Mouse (Mus musculus) limb, embryonic 11.5 days (tissue): ENCODE data around the gene Elac2. TPM values are rescaled to one million over a fixed set of nuclear protein-coding genes. Genes with fewer than 3 reads are reported as not detected.

Source experiments
- ATAC-seq: fragments of 200-750 bp; cut with Nextera tagmentation; 2 replicates; pipeline ENCODE4 v1.8.0; 2017; ENCODE audit warnings: low read depth; ENCODE audit not compliant: insufficient number of reproducible peaks, low FRiP score, low TSS enrichment
- DNase-seq: peaks from one replicate; pipeline ENCODE4 v3.0.0-alpha.2; 2015; ENCODE audit warnings: low spot score
- H3K27ac ChIP-seq: fragments of 300-500 bp; sonication (generic); replicated peaks from 2 replicates; pipeline ENCODE4 v1.5.1; 2014; ENCODE audit warnings: low read depth, mild to moderate bottlenecking, low read length
- H3K27me3 ChIP-seq: fragments of 300-500 bp; sonication (generic); 2 replicates; pipeline ENCODE4 v1.6.1; 2014; ENCODE audit warnings: mild to moderate bottlenecking, low read length, mixed read lengths; ENCODE audit not compliant: control insufficient read depth, insufficient read depth
- H3K36me3 ChIP-seq: fragments of 300-500 bp; sonication (generic); 2 replicates; pipeline ENCODE4 v1.6.1; 2014; ENCODE audit warnings: mild to moderate bottlenecking, low read length, moderate library complexity, mixed read lengths; ENCODE audit not compliant: control insufficient read depth, insufficient read depth
- H3K4me1 ChIP-seq: fragments of 300-500 bp; sonication (generic); 2 replicates; pipeline ENCODE4 v1.6.1; 2014; ENCODE audit warnings: low read length, mixed read lengths; ENCODE audit not compliant: control insufficient read depth, insufficient read depth
- H3K4me2 ChIP-seq: fragments of 300-500 bp; sonication (generic); 2 replicates; pipeline ENCODE4 v1.6.1; 2014; ENCODE audit warnings: low read depth, mild to moderate bottlenecking, moderate library complexity; ENCODE audit not compliant: severe bottlenecking
- H3K4me3 ChIP-seq: fragments of 300-500 bp; sonication (generic); 2 replicates; pipeline ENCODE4 v1.5.1; 2014; ENCODE audit warnings: low read depth, low read length
- H3K9ac ChIP-seq: fragments of 300-500 bp; sonication (generic); 2 replicates; pipeline ENCODE4 v1.6.1; 2014; ENCODE audit warnings: mild to moderate bottlenecking, low read length
- H3K9me3 ChIP-seq: fragments of 300-500 bp; sonication (generic); 2 replicates; pipeline ENCODE4 v1.6.1; 2016; ENCODE audit warnings: low read length; ENCODE audit not compliant: control insufficient read depth
- WGBS: fragments of 180-500 bp; shearing (Covaris S2); extraction: QIAGEN DNeasy Blood & Tissue Kit; methylation state at CpG from one replicate; pipeline ENCODE4 v1.1.7; 2014; 5-methylcytosine and 5-hydroxymethylcytosine counted together
- polyA plus RNA-seq: library from polyadenylated mRNA; unstranded; fragments of >200 nt; fragmentation: Nextera tagmentation; extraction: Ambion mirVana; gene quantifications from 2 replicates; pipeline ENCODE4 v1.2.1, GENCODE M21; 2014

The Elac2 gene
- polyA plus RNA-seq, 1 experiment from 2014 or later: 36.0 TPM

DNA sequence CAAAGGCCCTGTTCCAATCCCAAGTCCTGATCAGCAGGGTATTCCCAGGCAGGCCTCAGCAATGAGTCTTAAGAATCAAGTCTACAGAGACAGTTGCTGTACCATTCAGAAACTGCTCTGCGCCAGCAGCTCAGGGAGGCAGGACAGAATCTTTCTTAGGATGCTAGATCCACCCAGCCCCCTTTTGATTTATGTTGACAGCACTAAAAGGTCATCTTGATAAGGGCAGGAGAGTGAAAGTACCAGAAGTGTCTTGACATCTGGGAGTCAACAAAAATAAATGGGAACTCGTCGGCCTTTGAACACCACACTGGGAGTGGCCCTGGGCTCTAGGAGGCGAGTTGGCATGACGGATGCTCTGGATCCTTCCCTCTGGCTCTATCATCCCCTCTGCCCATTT lies 24.8 kb downstream of the Elac2 start:
- H3K36me3 ChIP-seq: peaks cover 17% of the 10 kb centered on the region
- H3K4me3 ChIP-seq: no peak overlapping the region
- H3K4me1 ChIP-seq: no peaks in the 10 kb centered on the region
- no peaks in the 10 kb centered on the region for H3K27me3 ChIP-seq
- H3K9me3 ChIP-seq: no peaks in the 10 kb centered on the region
- H3K27ac ChIP-seq: no peak overlapping the region
- no peak overlapping the region for H3K9ac ChIP-seq
- 42% methylated on average over 5 of the region's 5 CpGs for WGBS
- ATAC-seq (no peak), DNase-seq (no peak)
- H3K4me2 ChIP-seq: no peak overlapping the region

DNA sequence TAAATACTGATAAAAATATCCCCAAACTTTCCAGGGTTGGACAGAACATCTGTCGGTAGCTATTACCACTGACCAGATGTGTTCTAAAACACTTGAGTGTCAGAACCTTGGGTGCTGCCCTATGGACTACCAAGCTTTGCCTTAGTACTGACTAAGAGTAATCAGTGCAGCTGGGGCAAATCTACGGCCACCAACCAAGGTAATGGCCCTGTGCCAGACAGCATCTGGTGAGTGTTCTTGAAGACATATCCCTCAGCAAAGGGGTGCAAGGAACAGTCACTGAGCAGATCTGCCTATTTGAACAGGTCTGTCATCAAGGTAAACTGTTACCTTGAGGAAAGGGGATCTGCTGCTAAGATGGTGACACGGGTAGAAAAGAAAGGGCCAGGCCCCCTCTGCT lies 26.0 kb downstream of the Elac2 start:
- Histone ChIP-seq H3K4me3 (no peak overlapping the region), H3K27me3 (no peaks in the 10 kb centered on the region), H3K27ac (no peak overlapping the region), H3K9me3 (no peaks in the 10 kb centered on the region), H3K9ac (no peak overlapping the region), H3K36me3 (peaks cover 14% of the 10 kb centered on the region), H3K4me2 (no peak overlapping the region), H3K4me1 (no peaks in the 10 kb centered on the region)
- DNase-seq (no peak), ATAC-seq (no peak)
- WGBS: 91% methylated on average over 3 of the region's 3 CpGs

DNA sequence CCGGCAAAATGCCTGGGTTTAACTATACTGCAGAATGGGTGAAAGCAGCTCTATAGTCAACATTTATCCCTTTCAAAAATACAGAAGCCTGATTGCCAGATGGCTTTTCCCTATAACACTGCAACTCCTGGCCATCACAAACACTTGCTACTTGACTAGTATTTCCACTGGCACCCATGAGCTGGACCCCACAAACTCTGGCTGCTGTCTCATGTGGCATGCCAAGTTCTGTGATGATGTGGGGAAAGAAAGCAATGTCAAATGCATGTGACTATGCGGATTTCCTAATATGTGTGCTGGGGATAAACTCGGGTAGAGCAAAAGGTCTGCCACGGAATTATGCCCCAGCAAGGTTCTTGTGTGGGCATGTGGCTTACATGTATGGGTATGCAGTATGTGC lies 27.2 kb downstream of the Elac2 start:
- no peaks in the 10 kb centered on the region for H3K9me3 ChIP-seq
- ATAC-seq (no peak), DNase-seq (no peak)
- 90% methylated on average over 4 of the region's 4 CpGs for WGBS
- H3K36me3 ChIP-seq: peaks cover 9% of the 10 kb centered on the region
- no peak overlapping the region for H3K4me2 ChIP-seq
- no peaks in the 10 kb centered on the region for H3K27me3 ChIP-seq
- no peak overlapping the region for H3K4me3 ChIP-seq
- no peaks in the 10 kb centered on the region for H3K4me1 ChIP-seq
- H3K27ac ChIP-seq: no peak overlapping the region
- no peak overlapping the region for H3K9ac ChIP-seq

DNA sequence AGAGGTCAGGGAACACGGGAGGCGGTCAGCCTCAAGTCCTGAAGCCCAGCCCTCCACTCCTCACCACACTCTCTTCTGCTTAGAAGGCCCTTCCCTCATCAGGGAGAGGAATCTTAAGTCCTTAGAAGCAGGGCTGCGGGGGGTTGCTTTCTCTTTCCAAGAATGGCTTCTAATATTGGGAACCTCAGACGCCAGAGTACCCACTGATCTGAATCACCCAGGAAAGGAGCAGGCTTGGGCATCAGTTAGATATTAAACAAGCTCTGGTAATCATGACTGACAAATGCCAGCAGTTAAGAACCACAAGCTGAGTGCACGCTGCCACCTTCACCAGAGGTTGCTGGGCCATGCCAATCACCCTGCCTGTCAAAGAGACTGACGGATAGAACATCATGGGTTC lies 35.1 kb downstream of the Elac2 start:
- H3K27me3 ChIP-seq: no peaks in the 10 kb centered on the region
- WGBS: 67% methylated on average over 6 of the region's 6 CpGs
- H3K9ac ChIP-seq: no peak overlapping the region
- DNase-seq (no peak), ATAC-seq (no peak)
- no peak overlapping the region for H3K4me3 ChIP-seq
- H3K9me3 ChIP-seq: no peaks in the 10 kb centered on the region
- H3K4me2 ChIP-seq: no peak overlapping the region
- no peak overlapping the region for H3K27ac ChIP-seq
- no peaks in the 10 kb centered on the region for H3K4me1 ChIP-seq
- no peaks in the 10 kb centered on the region for H3K36me3 ChIP-seq

DNA sequence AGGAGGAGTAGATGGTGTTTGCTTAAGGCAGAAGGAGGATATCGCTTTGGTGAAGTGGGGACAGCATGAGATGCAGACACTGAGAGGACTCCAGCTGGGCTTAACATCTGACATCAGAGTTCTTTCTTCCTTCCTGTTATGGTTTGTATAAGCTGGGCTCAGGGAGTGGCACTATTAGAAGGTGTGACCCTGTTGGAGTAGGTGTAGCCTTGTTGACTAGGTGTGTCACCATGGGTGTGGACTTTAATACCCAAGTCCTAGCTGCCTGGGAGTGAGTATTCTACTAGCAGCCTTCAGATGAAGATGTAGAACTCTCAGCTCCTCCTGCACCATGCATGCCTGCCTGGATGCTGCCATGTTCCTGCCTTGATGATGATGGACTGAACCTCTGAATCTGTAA lies 37.9 kb downstream of the Elac2 start:
- no peak overlapping the region for H3K4me3 ChIP-seq
- ATAC-seq (no peak), DNase-seq (no peak)
- no peak overlapping the region for H3K4me2 ChIP-seq
- no peaks in the 10 kb centered on the region for H3K27me3 ChIP-seq
- no peaks in the 10 kb centered on the region for H3K36me3 ChIP-seq
- no peaks in the 10 kb centered on the region for H3K9me3 ChIP-seq
- 97% methylated on average over 1 of the region's 1 CpGs for WGBS
- H3K9ac ChIP-seq: no peak overlapping the region
- no peaks in the 10 kb centered on the region for H3K4me1 ChIP-seq
- H3K27ac ChIP-seq: no peak overlapping the region

DNA sequence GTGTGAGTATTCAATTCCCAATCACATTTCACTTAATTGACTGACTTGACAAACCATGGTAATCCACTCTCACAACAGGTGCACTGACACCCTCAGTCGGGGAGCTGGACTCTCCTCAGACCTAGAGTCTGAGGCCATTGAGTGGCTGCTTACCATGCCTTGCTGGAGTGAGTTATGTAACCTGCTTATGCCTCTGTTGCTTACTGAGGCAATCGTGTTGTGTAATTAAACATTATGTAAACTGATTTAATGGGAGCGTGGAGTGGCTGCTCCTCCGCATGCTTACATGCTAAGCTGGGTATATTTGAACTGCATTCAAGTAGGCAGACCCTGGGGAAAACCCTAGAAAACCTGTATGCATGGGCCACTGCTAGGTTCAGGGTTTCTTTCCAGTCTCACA lies 41.9 kb downstream of the Elac2 start:
- ATAC-seq (no peak), DNase-seq (no peak)
- Histone ChIP-seq H3K9me3 (no peaks in the 10 kb centered on the region), H3K9ac (no peak overlapping the region), H3K4me2 (no peak overlapping the region), H3K4me1 (no peaks in the 10 kb centered on the region), H3K27ac (no peak overlapping the region), H3K27me3 (no peaks in the 10 kb centered on the region), H3K36me3 (no peaks in the 10 kb centered on the region), H3K4me3 (no peak overlapping the region)
- 89% methylated on average over 4 of the region's 4 CpGs for whole genome bisulfite sequencing

DNA sequence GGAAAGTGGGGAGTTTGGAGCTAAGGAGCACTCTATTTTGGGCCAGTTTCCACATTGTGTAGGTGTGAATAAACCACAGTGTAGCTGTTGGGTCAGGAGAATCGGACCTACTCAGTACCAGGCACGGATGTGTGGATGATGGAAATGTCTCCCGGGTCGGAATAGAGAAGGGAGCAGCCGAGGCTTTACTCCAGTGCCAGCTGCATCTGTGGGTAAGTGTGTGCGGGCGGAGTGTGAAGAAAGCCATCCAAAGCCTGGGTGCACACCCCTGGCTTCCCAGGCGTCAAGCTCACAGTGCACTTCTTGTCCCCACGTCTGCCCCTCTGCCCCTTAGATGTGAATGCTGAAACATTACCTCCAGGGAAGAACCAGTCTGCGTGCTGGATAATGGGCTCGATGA lies 43.9 kb downstream of the Elac2 start:
- no peak for ATAC-seq
- WGBS: 88% methylated on average over 11 of the region's 11 CpGs
- no peak overlapping the region for H3K9ac ChIP-seq
- H3K27me3 ChIP-seq: no peaks in the 10 kb centered on the region
- H3K4me1 ChIP-seq: no peaks in the 10 kb centered on the region
- no peaks in the 10 kb centered on the region for H3K9me3 ChIP-seq
- DNase-seq: no peak
- H3K36me3 ChIP-seq: no peaks in the 10 kb centered on the region
- no peak overlapping the region for H3K4me2 ChIP-seq
- no peak overlapping the region for H3K4me3 ChIP-seq
- no peak overlapping the region for H3K27ac ChIP-seq

DNA sequence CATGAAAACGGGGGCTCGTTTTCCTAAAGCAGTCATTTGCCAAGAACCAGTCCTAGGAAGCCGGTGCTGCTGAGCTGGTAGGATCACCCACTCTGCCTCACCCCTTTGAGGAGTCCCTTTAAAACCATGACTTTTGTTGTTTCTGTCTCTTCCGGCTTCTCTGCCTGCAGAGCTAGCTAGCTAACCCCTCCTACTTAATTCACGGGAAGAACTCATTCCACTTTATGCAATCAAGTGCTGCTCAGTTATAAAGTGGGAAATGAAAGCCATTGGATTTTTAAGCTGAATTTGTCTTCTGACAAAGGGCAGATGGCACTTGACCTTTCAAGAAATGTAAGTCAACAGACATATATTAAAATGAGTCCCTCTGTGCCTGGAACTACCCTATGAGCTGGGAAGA lies 49.2 kb downstream of the Elac2 start:
- no peak for ATAC-seq
- H3K9me3 ChIP-seq: no peaks in the 10 kb centered on the region

DNA sequence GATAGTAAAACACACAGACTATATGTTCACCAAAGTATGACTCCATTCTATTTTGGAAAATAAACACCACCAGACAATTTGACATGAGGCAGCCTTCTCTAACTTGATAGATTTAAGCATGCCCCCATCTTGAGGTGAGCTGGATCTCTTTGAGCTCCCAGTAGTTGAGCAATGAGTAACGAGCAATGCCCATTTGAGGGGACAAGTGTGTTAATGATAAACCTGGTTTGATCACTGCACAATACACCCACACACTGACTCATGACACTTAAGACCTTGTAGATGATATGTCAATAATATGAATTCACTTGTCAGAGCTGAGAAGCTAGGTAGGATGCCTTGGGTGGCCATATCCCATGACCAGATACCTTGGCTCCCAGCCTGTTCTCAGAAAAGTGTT lies 51.4 kb downstream of the Elac2 start:
- H3K9me3 ChIP-seq: no peaks in the 10 kb centered on the region
- WGBS: 88% methylated on average over 1 of the region's 1 CpGs
- no peaks in the 10 kb centered on the region for H3K36me3 ChIP-seq
- DNase-seq (no peak), ATAC-seq (no peak)
- no peak overlapping the region for H3K9ac ChIP-seq
- H3K4me1 ChIP-seq: no peaks in the 10 kb centered on the region
- no peak overlapping the region for H3K27ac ChIP-seq
- H3K4me2 ChIP-seq: no peak overlapping the region
- no peaks in the 10 kb centered on the region for H3K27me3 ChIP-seq
- H3K4me3 ChIP-seq: no peak overlapping the region

More for the DNA sequence above, 49.2 kb downstream of the Elac2 start:
- no peak for DNase-seq
- H3K4me1 ChIP-seq: no peaks in the 10 kb centered on the region
- no peak overlapping the region for H3K27ac ChIP-seq
- no peak overlapping the region for H3K4me2 ChIP-seq
- no peaks in the 10 kb centered on the region for H3K27me3 ChIP-seq
- H3K4me3 ChIP-seq: no peak overlapping the region
- H3K9ac ChIP-seq: no peak overlapping the region
- 85% methylated on average over 5 of the region's 5 CpGs for WGBS
- H3K36me3 ChIP-seq: no peaks in the 10 kb centered on the region
